Mouse (Mus musculus): ENCODE results near the gene Aldh2. TPM values are rescaled to one million over a fixed set of nuclear protein-coding genes. Genes with fewer than 3 reads are reported as not detected.
A peak's percentile ranks its signal among the peaks of the same experiment; 100 is the strongest.

Aldh2 gene
- polyA plus RNA-seq, 1 experiment from 2014 or later = 235 TPM

DNA sequence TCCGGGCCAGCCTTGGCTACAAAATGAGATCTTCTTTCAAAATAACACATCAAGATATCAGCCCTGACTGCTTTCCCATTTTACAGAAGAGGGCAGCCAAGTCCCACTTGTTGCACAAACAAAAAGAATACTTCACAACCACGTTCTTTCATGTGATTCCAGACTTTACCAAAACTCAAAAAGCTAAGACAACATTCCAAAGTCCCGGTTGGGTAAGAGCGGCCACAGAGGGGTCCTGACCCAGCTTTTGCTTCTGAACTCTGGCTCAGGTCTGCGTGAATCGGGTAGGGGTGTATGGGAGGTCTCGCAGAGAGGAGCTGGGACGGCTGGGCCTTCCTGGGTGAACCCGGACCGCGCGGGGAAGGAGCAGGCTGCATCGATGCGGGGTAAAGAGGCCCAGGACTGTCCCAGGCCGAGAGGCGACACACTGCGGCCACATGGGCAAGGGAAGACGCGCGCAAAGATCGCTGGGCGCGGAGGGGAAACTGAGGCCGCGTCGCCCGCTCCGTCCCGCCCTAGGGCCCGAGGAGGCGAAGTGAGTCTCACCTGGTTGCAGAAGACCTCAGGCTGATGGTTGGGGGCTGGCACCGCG, 712 bp downstream of the Aldh2 start:
- H3K36me3 ChIP-seq = no peaks in the 10 kb centered on the region
- no peaks in the 10 kb centered on the region for H3K27me3 ChIP-seq
- ATAC-seq (ENCODE audit: insufficient number of reproducible peaks, insufficient read depth, low FRiP score, low TSS enrichment) = peak; percentile 59
- H3K27ac ChIP-seq = peak overlapping the region; percentile 91
- WGBS = 3% methylated on average over 33 of the region's 33 CpGs
- H3K9me3 ChIP-seq = no peaks in the 10 kb centered on the region
- H3K4me1 ChIP-seq = peaks cover 15% of the 10 kb centered on the region; the same call in 1 of the 2 replicates
- peak overlapping the region; percentile 88 for H3K4me3 ChIP-seq
- peak overlapping the region; percentile 77 for H3K9ac ChIP-seq
- peak overlapping the region; percentile 92 for H3K4me2 ChIP-seq (replicated peaks)

GRCm38 (mm10) chr5:121592064-121592815, 1.4 kb downstream of the Aldh2 start:
- Histone ChIP-seq H3K9me3 (no peaks in the 10 kb centered on the region), H3K27me3 (no peaks in the 10 kb centered on the region), H3K4me1 (peaks cover 15% of the 10 kb centered on the region; the same call in 1 of the 2 replicates), H3K36me3 (no peaks in the 10 kb centered on the region), H3K9ac (peak overlapping the region; percentile 77), H3K4me3 (peak overlapping the region; percentile 88), H3K4me2 (replicated peaks) (peak overlapping the region; percentile 92), H3K27ac (no peak overlapping the region)
- no peak for ATAC-seq (ENCODE audit: insufficient number of reproducible peaks, insufficient read depth, low FRiP score, low TSS enrichment)
- WGBS = 56% methylated on average over 11 of the region's 11 CpGs

DNA sequence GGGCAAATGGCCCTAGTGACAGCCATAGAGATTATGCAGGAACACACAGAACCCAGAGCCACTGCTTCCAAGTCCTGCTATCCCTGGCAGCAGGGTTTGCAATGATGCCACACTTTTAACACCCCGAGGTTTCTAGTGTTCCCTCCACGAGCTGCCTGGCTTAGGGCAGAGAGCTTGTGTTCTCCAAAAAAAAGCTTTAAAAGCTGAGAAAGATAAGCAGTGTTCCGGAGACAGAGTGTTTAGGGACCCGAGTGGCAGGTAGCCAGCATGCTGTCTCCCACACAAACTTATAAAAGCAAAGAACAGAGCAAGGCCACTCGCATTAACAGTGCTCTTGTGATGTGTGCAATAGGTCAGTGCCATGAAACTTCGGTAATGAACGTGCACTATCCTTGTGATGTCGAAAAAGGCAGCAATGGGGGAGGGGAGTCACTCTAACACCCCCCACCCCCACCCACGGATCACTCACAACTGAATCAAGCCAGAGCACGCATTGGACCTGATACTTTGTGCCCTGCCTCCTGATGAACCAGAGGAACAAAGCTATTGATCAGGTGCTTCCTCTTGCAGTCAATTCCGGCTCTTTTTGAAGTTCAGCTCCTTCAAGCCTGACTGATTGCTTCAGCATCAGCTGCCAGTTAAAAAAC, 2.1 kb downstream of the Aldh2 start:
- Histone ChIP-seq H3K27ac (no peak overlapping the region), H3K27me3 (no peaks in the 10 kb centered on the region), H3K9ac (no peak overlapping the region), H3K4me3 (no peak overlapping the region), H3K4me1 (peaks cover 15% of the 10 kb centered on the region; the same call in 1 of the 2 replicates), H3K4me2 (replicated peaks) (0 out of 2 replicates have a peak overlapping the region, but pooled peaks have one; percentile 92), H3K9me3 (no peaks in the 10 kb centered on the region), H3K36me3 (no peaks in the 10 kb centered on the region)
- 82% methylated on average over 11 of the region's 11 CpGs for whole genome bisulfite sequencing
- no peak for ATAC-seq (ENCODE audit: insufficient number of reproducible peaks, insufficient read depth, low FRiP score, low TSS enrichment)

- H3K36me3 ChIP-seq = no peaks in the 10 kb centered on the region
- no peaks in the 10 kb centered on the region for H3K9me3 ChIP-seq
- H3K4me3 ChIP-seq = no peak overlapping the region
- no peak overlapping the region for H3K4me2 ChIP-seq (replicated peaks)
- 88% methylated on average over 6 of the region's 6 CpGs for WGBS
- H3K27me3 ChIP-seq = no peaks in the 10 kb centered on the region
- no peak overlapping the region for H3K27ac ChIP-seq
- no peak for ATAC-seq (ENCODE audit: insufficient number of reproducible peaks, insufficient read depth, low FRiP score, low TSS enrichment)
- H3K9ac ChIP-seq = no peak overlapping the region
- peaks cover 15% of the 10 kb centered on the region; the same call in 1 of the 2 replicates for H3K4me1 ChIP-seq
Observed at GRCm38 (mm10) chr5:121589928-121590327, 3.7 kb downstream of the Aldh2 start.

GRCm38 (mm10) chr5:121586400-121587039, 7.1 kb downstream of the Aldh2 start:
- Histone ChIP-seq H3K9me3 (no peaks in the 10 kb centered on the region), H3K4me1 (peaks cover 11% of the 10 kb centered on the region), H3K27me3 (no peaks in the 10 kb centered on the region), H3K4me2 (replicated peaks) (no peak overlapping the region), H3K27ac (no peak overlapping the region), H3K4me3 (no peak overlapping the region), H3K36me3 (no peaks in the 10 kb centered on the region), H3K9ac (no peak overlapping the region)
- ATAC-seq (ENCODE audit: insufficient number of reproducible peaks, insufficient read depth, low FRiP score, low TSS enrichment) = no peak
- 56% methylated on average over 6 of the region's 6 CpGs for WGBS

DNA sequence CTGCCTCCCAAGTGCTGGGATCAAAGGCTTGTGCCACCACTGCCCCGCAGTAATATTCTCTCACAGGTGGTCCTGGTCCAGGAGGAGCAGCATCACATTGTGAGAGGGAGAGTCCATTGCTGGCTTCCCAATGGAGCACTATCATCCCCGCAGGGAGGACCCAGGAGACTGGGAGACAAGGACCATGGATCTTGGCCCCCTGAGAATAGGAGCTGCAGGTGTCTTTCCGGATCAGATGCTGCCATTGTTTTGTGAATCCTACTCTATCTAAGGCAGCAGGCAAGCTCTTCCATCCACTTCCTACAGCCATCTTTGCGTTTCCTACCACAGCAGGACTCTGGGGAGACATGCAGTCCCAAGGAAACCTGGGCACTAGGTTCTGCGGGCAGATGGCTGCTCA, 7.9 kb downstream of the Aldh2 start:
- peaks cover 8% of the 10 kb centered on the region for H3K4me1 ChIP-seq
- no peak for ATAC-seq (ENCODE audit: insufficient number of reproducible peaks, insufficient read depth, low FRiP score, low TSS enrichment)
- no peak overlapping the region for H3K27ac ChIP-seq
- no peak overlapping the region for H3K4me2 ChIP-seq (replicated peaks)
- 87% methylated on average over 5 of the region's 5 CpGs for WGBS
- H3K27me3 ChIP-seq = no peaks in the 10 kb centered on the region
- H3K4me3 ChIP-seq = no peak overlapping the region
- no peaks in the 10 kb centered on the region for H3K36me3 ChIP-seq
- H3K9ac ChIP-seq = no peak overlapping the region
- no peaks in the 10 kb centered on the region for H3K9me3 ChIP-seq

DNA sequence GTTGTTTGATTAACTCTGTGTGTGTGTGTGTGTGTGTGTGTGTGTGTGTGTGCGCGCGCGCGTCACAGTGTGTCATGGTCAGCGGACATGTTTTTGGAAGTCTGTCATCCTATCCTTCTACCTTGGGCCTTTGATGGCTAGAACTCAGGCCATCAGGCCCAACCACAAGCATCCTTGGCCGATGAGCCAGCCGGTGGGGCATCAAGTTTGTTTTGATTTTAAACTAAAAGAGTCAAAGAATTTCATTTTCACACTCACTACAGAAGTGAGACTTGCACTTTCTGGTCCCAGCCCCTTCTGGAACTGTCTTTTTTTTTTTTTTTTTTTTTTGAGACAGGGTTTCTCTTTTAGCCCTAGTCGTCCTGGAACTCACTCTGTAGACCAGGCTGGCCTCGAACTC, 8.6 kb downstream of the Aldh2 start:
- Histone ChIP-seq H3K27ac (no peak overlapping the region), H3K9ac (no peak overlapping the region), H3K4me3 (no peak overlapping the region), H3K4me1 (peaks cover 8% of the 10 kb centered on the region), H3K4me2 (replicated peaks) (no peak overlapping the region), H3K36me3 (peaks cover 6% of the 10 kb centered on the region; the same call in 1 of the 2 replicates), H3K27me3 (no peaks in the 10 kb centered on the region), H3K9me3 (no peaks in the 10 kb centered on the region)
- 94% methylated on average over 10 of the region's 10 CpGs for WGBS
- ATAC-seq (ENCODE audit: insufficient number of reproducible peaks, insufficient read depth, low FRiP score, low TSS enrichment) = no peak

GRCm38 (mm10) chr5:121583765-121584501, 9.7 kb downstream of the Aldh2 start:
- no peak overlapping the region for H3K9ac ChIP-seq
- H3K27me3 ChIP-seq = no peaks in the 10 kb centered on the region
- H3K9me3 ChIP-seq = no peaks in the 10 kb centered on the region
- H3K4me1 ChIP-seq = peaks cover 8% of the 10 kb centered on the region
- peaks cover 17% of the 10 kb centered on the region for H3K36me3 ChIP-seq
- H3K4me3 ChIP-seq = no peak overlapping the region
- H3K27ac ChIP-seq = no peak overlapping the region
- no peak overlapping the region for H3K4me2 ChIP-seq (replicated peaks)
- WGBS = 51% methylated on average over 12 of the region's 12 CpGs
- no peak for ATAC-seq (ENCODE audit: insufficient number of reproducible peaks, insufficient read depth, low FRiP score, low TSS enrichment)

- WGBS = 93% methylated on average over 8 of the region's 8 CpGs
- Histone ChIP-seq H3K4me3 (no peak overlapping the region), H3K27me3 (no peaks in the 10 kb centered on the region), H3K36me3 (peaks cover 37% of the 10 kb centered on the region), H3K9ac (no peak overlapping the region), H3K4me2 (replicated peaks) (no peak overlapping the region), H3K9me3 (no peaks in the 10 kb centered on the region), H3K4me1 (peaks cover 8% of the 10 kb centered on the region), H3K27ac (no peak overlapping the region)
- no peak for ATAC-seq (ENCODE audit: insufficient number of reproducible peaks, insufficient read depth, low FRiP score, low TSS enrichment)
Observed at GRCm38 (mm10) chr5:121581945-121582344, 11.7 kb downstream of the Aldh2 start.

DNA sequence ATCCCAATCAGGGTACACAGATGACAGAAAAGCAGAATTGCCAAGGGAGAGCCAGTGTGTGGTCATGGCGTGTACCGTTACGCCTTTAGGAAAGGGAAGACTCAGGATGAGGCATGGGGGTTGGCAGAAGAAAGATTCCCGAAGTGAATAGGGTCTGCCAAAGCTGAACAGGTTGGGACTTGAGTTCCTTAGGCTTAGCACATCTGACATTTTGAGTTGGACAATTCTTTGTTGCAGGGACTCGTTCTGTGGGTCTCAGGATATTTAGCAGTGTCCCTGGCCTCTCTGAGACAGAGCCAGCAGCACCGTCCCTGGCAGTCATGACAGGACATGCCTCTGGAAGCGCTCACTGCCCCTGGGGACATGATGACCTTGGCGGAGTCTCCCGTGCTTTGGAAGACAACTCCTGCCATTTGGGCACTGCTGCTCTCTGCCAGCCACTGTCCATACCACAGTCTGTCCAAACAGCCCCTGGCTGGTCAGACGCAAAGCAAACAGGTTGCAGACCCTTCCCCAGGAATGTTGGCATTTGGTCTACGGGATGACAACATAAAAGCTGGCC, 16.6 kb downstream of the Aldh2 start:
- no peak overlapping the region for H3K4me3 ChIP-seq
- H3K4me2 ChIP-seq (replicated peaks) = no peak overlapping the region
- H3K9ac ChIP-seq = no peak overlapping the region
- H3K27ac ChIP-seq = no peak overlapping the region
- no peaks in the 10 kb centered on the region for H3K27me3 ChIP-seq
- H3K4me1 ChIP-seq = no peaks in the 10 kb centered on the region
- 87% methylated on average over 11 of the region's 11 CpGs for WGBS
- peaks cover 83% of the 10 kb centered on the region for H3K36me3 ChIP-seq
- ATAC-seq (ENCODE audit: insufficient number of reproducible peaks, insufficient read depth, low FRiP score, low TSS enrichment) = no peak
- H3K9me3 ChIP-seq = no peaks in the 10 kb centered on the region

DNA sequence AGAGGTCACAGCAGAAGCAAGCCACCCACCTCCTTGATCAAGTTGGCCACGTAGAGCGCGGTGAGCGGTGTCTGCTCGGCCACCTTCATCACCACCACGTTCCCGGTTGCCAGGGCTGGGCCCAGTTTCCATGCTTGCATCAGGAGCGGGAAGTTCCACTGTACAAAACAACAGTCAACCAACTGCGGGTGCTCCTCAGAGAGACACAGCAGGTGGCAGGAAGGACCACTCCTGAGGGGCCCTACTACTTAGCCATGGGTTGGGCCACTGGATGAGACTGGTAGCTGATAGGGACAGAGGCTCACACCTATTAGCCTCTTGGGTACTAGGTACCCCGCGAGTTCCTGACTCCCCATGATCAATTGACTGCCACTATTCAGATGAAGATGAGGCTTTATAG, 17.8 kb downstream of the Aldh2 start:
- H3K4me2 ChIP-seq (replicated peaks) = no peak overlapping the region
- no peak overlapping the region for H3K27ac ChIP-seq
- no peak for ATAC-seq (ENCODE audit: insufficient number of reproducible peaks, insufficient read depth, low FRiP score, low TSS enrichment)
- no peak overlapping the region for H3K9ac ChIP-seq
- WGBS = 96% methylated on average over 11 of the region's 11 CpGs
- H3K4me1 ChIP-seq = no peaks in the 10 kb centered on the region
- H3K36me3 ChIP-seq = peaks cover 94% of the 10 kb centered on the region
- H3K4me3 ChIP-seq = no peak overlapping the region
- no peaks in the 10 kb centered on the region for H3K27me3 ChIP-seq
- H3K9me3 ChIP-seq = no peaks in the 10 kb centered on the region

Measured in embryonic facial prominence, embryonic 12.5 days (tissue).